ENCODE assay signal across 9 mouse cellular contexts in the genomic region with DNA sequence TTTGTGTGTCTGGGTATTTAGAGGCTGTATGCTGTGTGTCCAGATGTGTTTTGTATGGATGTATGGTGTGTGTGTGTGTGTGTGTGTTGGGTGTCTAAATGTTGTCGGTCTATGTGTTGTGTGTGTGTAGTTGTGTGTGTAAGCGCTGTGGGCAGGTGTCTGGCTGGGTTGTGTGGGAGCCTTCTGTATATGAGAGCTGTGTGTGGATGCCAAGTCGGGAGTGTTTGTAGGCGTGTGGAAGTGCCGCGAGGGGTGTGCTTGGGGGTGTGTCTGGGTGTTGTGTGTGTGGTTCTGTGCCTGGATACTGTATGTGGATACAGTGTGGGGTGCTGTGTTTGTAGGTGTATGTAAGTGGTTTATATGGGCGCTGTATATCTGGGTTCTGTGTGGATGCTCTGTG. TPM values are rescaled to one million over a fixed set of nuclear protein-coding genes. Genes with fewer than 3 reads are reported as not detected.
DNase-seq lines count a peak whose midpoint lies in the region; ATAC-seq and TF ChIP-seq lines count a peak whose summit lies in the region.
"Had no signal": no experiment of that assay in that cellular context is flagged by ENCODE, and none has a peak within 500 bp of the region (broad histone marks: within the 10 kb centered on the region; RNA-seq: fewer than 3 reads in every experiment).

No protein-coding gene starts in this region.

- peaks cover 5% of the 10 kb centered on the region; the same call in 1 of the 2 replicates for H3K4me1 ChIP-seq in lung, embryonic 14.5 days (ENCODE audit: insufficient read depth)
- peaks cover 10% of the 10 kb centered on the region; the same call in 1 of the 2 replicates for H3K4me1 ChIP-seq in intestine, embryonic 14.5 days (replicated peaks; ENCODE audit: control insufficient read depth, insufficient read depth, low read length)
- peaks cover 9% of the 10 kb centered on the region; the same call in 1 of the 2 replicates for H3K4me1 ChIP-seq in stomach, embryonic 14.5 days (ENCODE audit: control insufficient read depth, insufficient read depth, low read length)

- no peak overlapping the region for H3K27ac ChIP-seq in lung, embryonic 14.5 days (ENCODE audit: low read depth)
- no peak overlapping the region for H3K27ac ChIP-seq in intestine, embryonic 14.5 days (ENCODE audit: low read depth)
- no peak overlapping the region for H3K27ac ChIP-seq in stomach, embryonic 14.5 days (ENCODE audit: low read length)

- DNase-seq in cerebellum, adult 11-12 months = peak; percentile 67
- no peak for DNase-seq in cerebellum, postnatal 14 days
- no peak for DNase-seq in lung, embryonic 14.5 days
- DNase-seq in lung, postnatal 36 days = no peak
- DNase-seq in intestine, embryonic 14.5 days (ENCODE audit: low spot score) = no peak
- DNase-seq in c-Kit-positive CD71-positive TER-119-positive erythroid progenitor cells, embryonic 14.5 days (ENCODE audit: low spot score) = no peak
- DNase-seq in frontal cortex, postnatal 10 days (ENCODE audit: low spot score in 2 of 2) = no peak

- H3K4me3 ChIP-seq in lung, embryonic 14.5 days (ENCODE audit: low read depth, low read length) = peak overlapping the region; percentile 36; the same call in 1 of the 2 replicates
- no peak overlapping the region for H3K4me3 ChIP-seq in intestine, embryonic 14.5 days (ENCODE audit: low read depth, low read length)
- peak overlapping the region; percentile 12; the same call in 1 of the 2 replicates for H3K4me3 ChIP-seq in stomach, embryonic 14.5 days (ENCODE audit: low read depth, low read length)
- H3K4me3 ChIP-seq: erythroblast, embryonic 14.5 days had no signal

- peaks cover 59% of the 10 kb centered on the region for H3K27me3 ChIP-seq in lung, embryonic 14.5 days (ENCODE audit: insufficient read depth, low read length)
- peaks cover 58% of the 10 kb centered on the region for H3K27me3 ChIP-seq in intestine, embryonic 14.5 days (replicated peaks; ENCODE audit: control insufficient read depth, insufficient read depth, low read length)
- peaks cover 47% of the 10 kb centered on the region for H3K27me3 ChIP-seq in stomach, embryonic 14.5 days (ENCODE audit: control insufficient read depth, insufficient read depth, low read length)

- H3K4me2 ChIP-seq in lung, embryonic 14.5 days = peak overlapping the region; percentile 45; the same call in 1 of the 2 replicates
- peak overlapping the region; percentile 40 for H3K4me2 ChIP-seq in intestine, embryonic 14.5 days (ENCODE audit: low read length)
- H3K4me2 ChIP-seq in stomach, embryonic 14.5 days (replicated peaks; ENCODE audit: low read depth, low read length) = peak overlapping the region; percentile 35

- H3K9me3 ChIP-seq in lung, embryonic 14.5 days (ENCODE audit: low read depth, low read length) = no peaks in the 10 kb centered on the region
- no peaks in the 10 kb centered on the region for H3K9me3 ChIP-seq in intestine, embryonic 14.5 days (ENCODE audit: control insufficient read depth, low read length)
- H3K9me3 ChIP-seq in stomach, embryonic 14.5 days (ENCODE audit: control insufficient read depth, low read depth, low read length) = no peaks in the 10 kb centered on the region

- 33% methylated on average over 7 of the region's 7 CpGs for WGBS in lung, embryonic 14.5 days
- WGBS in intestine, embryonic 14.5 days = 26% methylated on average over 7 of the region's 7 CpGs
- 30% methylated on average over 7 of the region's 7 CpGs for WGBS in stomach, embryonic 14.5 days

- no peaks in the 10 kb centered on the region for H3K36me3 ChIP-seq in lung, embryonic 14.5 days (ENCODE audit: insufficient read depth)
- H3K36me3 ChIP-seq in intestine, embryonic 14.5 days (ENCODE audit: control insufficient read depth, insufficient read depth, low read length) = no peaks in the 10 kb centered on the region
- H3K36me3 ChIP-seq in stomach, embryonic 14.5 days (ENCODE audit: control insufficient read depth, insufficient read depth, low read length) = no peaks in the 10 kb centered on the region

- ATAC-seq in lung, embryonic 14.5 days (ENCODE audit: insufficient read depth) = no peak
- peak; percentile 25; the same call in 1 of the 2 replicates for ATAC-seq in intestine, embryonic 14.5 days (replicated peaks; ENCODE audit: low FRiP score, low TSS enrichment, low read depth)
- 0 out of 2 replicates have a peak, but pooled peaks have one; percentile 3 for ATAC-seq in stomach, embryonic 14.5 days (ENCODE audit: insufficient number of reproducible peaks, insufficient read depth, low FRiP score, low read depth)

- no peak for TF ChIP-seq CTCF in lung, embryonic 14.5 days (IDR thresholded peaks at IDR 0.05; ENCODE audit: low read depth)

- no peak overlapping the region for H3K9ac ChIP-seq in lung, embryonic 14.5 days
- H3K9ac ChIP-seq in intestine, embryonic 14.5 days (ENCODE audit: low read length) = no peak overlapping the region
- no peak overlapping the region for H3K9ac ChIP-seq in stomach, embryonic 14.5 days (replicated peaks; ENCODE audit: low read depth, low read length)

RNA-seq across cellular contexts. Expression of gene Plk5, which starts 1.1 kb away (rescaled TPM):
- 0.61 and 0.77 TPM in 2 replicates for polyA plus RNA-seq in lung, embryonic 14.5 days (2014; fragmentation: Nextera tagmentation; extraction: Ambion mirVana)
- polyA plus RNA-seq in intestine, embryonic 14.5 days (2014; fragmentation: Nextera tagmentation; extraction: Ambion mirVana) = 0.22 and 0.32 TPM in 2 replicates
- 0.30 and 0.62 TPM in 2 replicates for polyA plus RNA-seq in stomach, embryonic 14.5 days (2014; fragmentation: Nextera tagmentation; extraction: Ambion mirVana)
- polyA plus RNA-seq: erythroblast, embryonic 14.5 days had no signal

RNA-seq across cellular contexts. Expression of gene Adamtsl5, which starts 9.1 kb away (rescaled TPM):
- polyA plus RNA-seq in lung, embryonic 14.5 days (2014; fragmentation: Nextera tagmentation; extraction: Ambion mirVana) = 0.68 and 1.2 TPM in 2 replicates
- polyA plus RNA-seq in intestine, embryonic 14.5 days (2014; fragmentation: Nextera tagmentation; extraction: Ambion mirVana) = 8.1 and 8.7 TPM in 2 replicates
- polyA plus RNA-seq in stomach, embryonic 14.5 days (2014; fragmentation: Nextera tagmentation; extraction: Ambion mirVana) = 13.6 and 13.8 TPM in 2 replicates

RNA-seq across cellular contexts. Expression of gene Reep6, which starts 27.6 kb away (rescaled TPM):
- polyA plus RNA-seq in lung, embryonic 14.5 days (2014; fragmentation: Nextera tagmentation; extraction: Ambion mirVana) = 10.5 and 12.2 TPM in 2 replicates
- 42.4 and 58.1 TPM in 2 replicates for polyA plus RNA-seq in intestine, embryonic 14.5 days (2014; fragmentation: Nextera tagmentation; extraction: Ambion mirVana)
- polyA plus RNA-seq in stomach, embryonic 14.5 days (2014; fragmentation: Nextera tagmentation; extraction: Ambion mirVana) = 18.0 and 18.5 TPM in 2 replicates

RNA-seq across cellular contexts. Expression of gene Pcsk4, which starts 28.0 kb away (rescaled TPM):
- 3.8 and 4.2 TPM in 2 replicates for polyA plus RNA-seq in lung, embryonic 14.5 days (2014; fragmentation: Nextera tagmentation; extraction: Ambion mirVana)
- polyA plus RNA-seq in intestine, embryonic 14.5 days (2014; fragmentation: Nextera tagmentation; extraction: Ambion mirVana) = 6.8 and 7.3 TPM in 2 replicates
- 4.5 and 5.6 TPM in 2 replicates for polyA plus RNA-seq in stomach, embryonic 14.5 days (2014; fragmentation: Nextera tagmentation; extraction: Ambion mirVana)

RNA-seq across cellular contexts. Expression of gene Mex3d, which starts 30.1 kb away (rescaled TPM):
- 7.4 and 8.6 TPM in 2 replicates for polyA plus RNA-seq in lung, embryonic 14.5 days (2014; fragmentation: Nextera tagmentation; extraction: Ambion mirVana)
- polyA plus RNA-seq in intestine, embryonic 14.5 days (2014; fragmentation: Nextera tagmentation; extraction: Ambion mirVana) = 5.3 and 6.7 TPM in 2 replicates
- polyA plus RNA-seq in stomach, embryonic 14.5 days (2014; fragmentation: Nextera tagmentation; extraction: Ambion mirVana) = 7.7 and 8.1 TPM in 2 replicates
